Mouse (Mus musculus) embryonic fibroblast, embryonic 13.5 days (primary cell): ENCODE data around the gene Oosp3. TPM values are rescaled to one million over a fixed set of nuclear protein-coding genes. Genes with fewer than 3 reads are reported as not detected.

Experiments
- H3K27ac ChIP-seq: 2 replicates; pipeline ENCODE4 v1.5.1; 2012; ENCODE audit warnings: low read length, control low read depth, inconsistent platforms; ENCODE audit not compliant: insufficient read depth
- H3K4me1 ChIP-seq: 2 replicates; pipeline ENCODE4 v1.6.1; 2011; ENCODE audit warnings: low read length; ENCODE audit not compliant: control insufficient read depth, insufficient read depth
- H3K4me3 ChIP-seq: 2 replicates; pipeline ENCODE4 v1.5.1; 2011; ENCODE audit warnings: mild to moderate bottlenecking, control low read depth, low read length; ENCODE audit not compliant: insufficient read depth
- CTCF ChIP-seq: IDR thresholded peaks from 2 replicates; pipeline ENCODE4 v1.5.1; 2011; ENCODE audit warnings: mild to moderate bottlenecking, control low read depth, low read length, moderate library complexity, borderline replicate concordance; ENCODE audit not compliant: insufficient read depth
- POLR2A ChIP-seq: IDR thresholded peaks from 2 replicates; pipeline ENCODE4 v1.6.1; 2011; ENCODE audit warnings: low read depth, mild to moderate bottlenecking, control low read depth, low read length, moderate library complexity
- polyA plus RNA-seq: library from polyadenylated mRNA; stranded (reverse); fragments of >200 nt; gene quantifications from 2 replicates; pipeline ENCODE4 v1.2.4, GENCODE M21; 2011; ENCODE audit warnings: low read depth; ENCODE audit not compliant: missing spikeins, insufficient read length

Gene Oosp3
- not detected in 2 replicates for polyA plus RNA-seq

GRCm38 (mm10) chr19:11696755-11697154 lies at the start of gene Oosp3:
Gene Oosp3, plus strand, starts transcription at chr19:11697055.
- no peak within 1 kb of the TSS for H3K27ac ChIP-seq
- H3K4me1 ChIP-seq: no peaks in the 10 kb centered on the region
- no peak within 1 kb of the TSS for H3K4me3 ChIP-seq
- no peak for TF ChIP-seq POLR2A
- TF ChIP-seq CTCF: no peak

GRCm38 (mm10) chr19:11649564-11649963 lies 47.3 kb upstream of the Oosp3 start:
- TF ChIP-seq CTCF: no peak
- no peak for TF ChIP-seq POLR2A
- no peak overlapping the region for H3K27ac ChIP-seq
- no peak overlapping the region for H3K4me3 ChIP-seq
- H3K4me1 ChIP-seq: no peaks in the 10 kb centered on the region

- Histone ChIP-seq H3K27ac (no peak overlapping the region), H3K4me3 (no peak overlapping the region), H3K4me1 (no peaks in the 10 kb centered on the region)
- TF ChIP-seq POLR2A (no peak), CTCF (no peak)
Observed at GRCm38 (mm10) chr19:11659142-11659541, 37.7 kb upstream of the Oosp3 start.

- no peak within 1 kb of the TSS for H3K27ac ChIP-seq
- TF ChIP-seq CTCF (no peak), POLR2A (no peak)
- no peak within 1 kb of the TSS for H3K4me3 ChIP-seq
- no peaks in the 10 kb centered on the region for H3K4me1 ChIP-seq
Observed at GRCm38 (mm10) chr19:11660459-11660858, 36.4 kb upstream of the Oosp3 start, which contains the start of gene Oosp2. Gene Oosp2, minus strand, starts transcription at chr19:11660559.

- Histone ChIP-seq H3K27ac (no peak overlapping the region), H3K4me3 (no peak overlapping the region)
- TF ChIP-seq CTCF (no peak), POLR2A (no peak)
Observed at GRCm38 (mm10) chr19:11661562-11661961, 35.3 kb upstream of the Oosp3 start.

GRCm38 (mm10) chr19:11690839-11691238 lies 6.0 kb upstream of the Oosp3 start, which contains the start of gene Oosp1:
Gene Oosp1, minus strand, starts transcription at chr19:11691150.
- H3K27ac ChIP-seq: no peak within 1 kb of the TSS
- H3K4me1 ChIP-seq: no peaks in the 10 kb centered on the region
- H3K4me3 ChIP-seq: no peak within 1 kb of the TSS
- TF ChIP-seq CTCF (no peak), POLR2A (no peak)

More at GRCm38 (mm10) chr19:11661562-11661961, 35.3 kb upstream of the Oosp3 start:
- no peaks in the 10 kb centered on the region for H3K4me1 ChIP-seq

- Histone ChIP-seq H3K4me3 (no peak overlapping the region), H3K4me1 (no peaks in the 10 kb centered on the region), H3K27ac (no peak overlapping the region)
- TF ChIP-seq POLR2A: no peak
- TF ChIP-seq CTCF: no peak
Observed at GRCm38 (mm10) chr19:11691454-11691853, 5.4 kb upstream of the Oosp3 start.

- H3K4me1 ChIP-seq: no peaks in the 10 kb centered on the region
- H3K4me3 ChIP-seq: no peak overlapping the region
- TF ChIP-seq POLR2A (no peak), CTCF (no peak)
- H3K27ac ChIP-seq: no peak overlapping the region
Observed at GRCm38 (mm10) chr19:11698342-11698741, 1.5 kb downstream of the Oosp3 start.

- Histone ChIP-seq H3K27ac (no peak overlapping the region), H3K4me1 (no peaks in the 10 kb centered on the region), H3K4me3 (no peak overlapping the region)
- no peak for TF ChIP-seq POLR2A
- TF ChIP-seq CTCF: no peak
Observed at GRCm38 (mm10) chr19:11712451-11712850, 15.6 kb downstream of the Oosp3 start.

- no peak overlapping the region for H3K27ac ChIP-seq
- H3K4me3 ChIP-seq: no peak overlapping the region
- no peak for TF ChIP-seq POLR2A
- no peaks in the 10 kb centered on the region for H3K4me1 ChIP-seq
Observed at GRCm38 (mm10) chr19:11720071-11720470, 23.2 kb downstream of the Oosp3 start.

- TF ChIP-seq CTCF (no peak), POLR2A (no peak)
- no peak overlapping the region for H3K4me3 ChIP-seq
Observed at GRCm38 (mm10) chr19:11723870-11724269, 27.0 kb downstream of the Oosp3 start.

More at GRCm38 (mm10) chr19:11723870-11724269, 27.0 kb downstream of the Oosp3 start:
- Histone ChIP-seq H3K4me1 (no peaks in the 10 kb centered on the region), H3K27ac (no peak overlapping the region)
